Mouse (Mus musculus) stomach, embryonic 16.5 days (tissue): Measurements from ENCODE around the gene Ndufs5. TPM values are rescaled to one million over a fixed set of nuclear protein-coding genes. Genes with fewer than 3 reads are reported as not detected.

ENCODE experiments used
- ATAC-seq: fragments of 200-750 bp; cut with Nextera tagmentation; 2 replicates; pipeline ENCODE4 v1.8.0; 2017; ENCODE audit warnings: moderate number of reproducible peaks, moderate TSS enrichment; ENCODE audit not compliant: insufficient read depth, low FRiP score
- H3K27ac ChIP-seq: fragments of 300-500 bp; sonication (generic); 2 replicates; pipeline ENCODE4 v1.5.1; 2014; ENCODE audit warnings: low read length
- H3K27me3 ChIP-seq: fragments of 300-500 bp; sonication (generic); 2 replicates; pipeline ENCODE4 v1.6.1; 2014; ENCODE audit warnings: low read length, control low read depth, mixed read lengths; ENCODE audit not compliant: control insufficient read depth, insufficient read depth
- H3K36me3 ChIP-seq: fragments of 300-500 bp; sonication (generic); 2 replicates; pipeline ENCODE4 v1.6.1; 2014; ENCODE audit warnings: low read length; ENCODE audit not compliant: control insufficient read depth, insufficient read depth
- H3K4me1 ChIP-seq: fragments of 300-500 bp; sonication (generic); 2 replicates; pipeline ENCODE4 v1.6.1; 2014; ENCODE audit warnings: low read length, control low read depth, mixed read lengths; ENCODE audit not compliant: control insufficient read depth, insufficient read depth
- H3K4me2 ChIP-seq: fragments of 300-500 bp; sonication (generic); 2 replicates; pipeline ENCODE4 v1.6.1; 2014; ENCODE audit warnings: low read depth, low read length, mixed read lengths
- H3K4me3 ChIP-seq: fragments of 300-500 bp; sonication (generic); replicated peaks from 2 replicates; pipeline ENCODE4 v1.5.1; 2014; ENCODE audit warnings: mild to moderate bottlenecking, low read length
- H3K9ac ChIP-seq: fragments of 300-500 bp; sonication (generic); 2 replicates; pipeline ENCODE4 v1.6.1; 2014; ENCODE audit warnings: low read length
- H3K9me3 ChIP-seq: fragments of 300-500 bp; sonication (generic); replicated peaks from 2 replicates; pipeline ENCODE4 v1.6.1; 2016; ENCODE audit warnings: low read length, control low read depth; ENCODE audit not compliant: control insufficient read depth
- WGBS: fragments of 180-500 bp; shearing (Covaris S2); extraction: QIAGEN DNeasy Blood & Tissue Kit; methylation state at CpG from one replicate; pipeline ENCODE4 v1.1.7; 2014; 5-methylcytosine and 5-hydroxymethylcytosine counted together
- polyA plus RNA-seq: library from polyadenylated mRNA; unstranded; fragments of >200 nt; fragmentation: Nextera tagmentation; extraction: Ambion mirVana; gene quantifications from 2 replicates; pipeline ENCODE4 v1.2.1, GENCODE M21; 2015

Gene Ndufs5
- polyA plus RNA-seq, 1 experiment from 2014 or later: 291 TPM

- no peaks in the 10 kb centered on the region for H3K9me3 ChIP-seq
- no peak within 1 kb of the TSS for H3K9ac ChIP-seq
- H3K36me3 ChIP-seq: no peaks in the 10 kb centered on the region
- 80% methylated on average over 3 of the region's 3 CpGs for WGBS
- H3K4me1 ChIP-seq: peaks cover 14% of the 10 kb centered on the region
- peaks cover 12% of the 10 kb centered on the region; the same call in 1 of the 2 replicates for H3K27me3 ChIP-seq
- no peak within 1 kb of the TSS for H3K4me2 ChIP-seq
- H3K4me3 ChIP-seq: no peak within 1 kb of the TSS
- no peak for ATAC-seq
- no peak within 1 kb of the TSS for H3K27ac ChIP-seq
Measured at GRCm38 (mm10) chr4:123684260-123684659, 33.7 kb downstream of the Ndufs5 start, which contains the start of gene Macf1. Macf1 (minus strand) TSS chr4:123684360.

DNA sequence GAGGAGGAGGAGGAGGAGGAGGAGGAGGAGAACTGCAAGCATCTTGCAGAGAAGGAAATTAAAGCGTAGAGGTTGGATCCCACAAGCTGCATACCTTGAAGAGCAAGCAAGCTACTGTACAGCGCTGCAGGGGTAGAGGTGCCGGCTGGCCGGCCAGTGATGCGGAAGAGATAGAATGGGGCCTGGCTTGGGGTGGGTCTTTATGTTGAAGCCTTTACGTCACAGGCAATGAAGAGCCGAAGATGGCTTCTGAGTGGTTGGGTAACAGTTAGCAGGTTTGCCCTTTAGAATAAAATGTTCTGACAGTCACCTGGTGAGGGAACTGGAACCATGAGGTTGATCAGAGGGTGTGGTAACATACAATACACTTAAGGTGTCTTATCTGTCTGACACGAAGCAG is 35.7 kb downstream of the Ndufs5 start:
- Histone ChIP-seq H3K4me2 (no peak overlapping the region), H3K27ac (no peak overlapping the region), H3K4me1 (peaks cover 17% of the 10 kb centered on the region), H3K9ac (no peak overlapping the region), H3K9me3 (no peaks in the 10 kb centered on the region), H3K36me3 (no peaks in the 10 kb centered on the region), H3K27me3 (peaks cover 12% of the 10 kb centered on the region; the same call in 1 of the 2 replicates), H3K4me3 (no peak overlapping the region)
- ATAC-seq: no peak
- 85% methylated on average over 8 of the region's 8 CpGs for WGBS

DNA sequence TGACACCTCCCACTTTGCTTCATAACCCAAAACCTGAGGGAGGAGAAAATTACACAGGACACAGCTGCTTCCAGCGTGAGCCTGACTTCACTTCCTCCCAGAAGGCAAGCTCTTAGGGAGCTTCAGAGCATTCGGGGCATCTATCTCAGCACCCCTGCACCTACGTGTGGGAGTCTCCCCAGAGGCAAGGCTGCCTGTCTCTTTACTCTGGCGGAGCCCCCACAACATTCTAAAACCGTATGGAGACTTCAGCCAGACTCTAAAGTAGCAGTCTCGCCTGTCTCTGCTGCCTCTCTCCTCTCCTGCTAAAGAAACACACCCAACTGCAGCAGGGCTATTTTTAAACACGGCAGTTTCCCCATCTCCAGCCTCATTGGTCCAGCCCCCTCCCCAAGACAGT is 37.0 kb downstream of the Ndufs5 start:
- H3K9me3 ChIP-seq: no peaks in the 10 kb centered on the region
- WGBS: 37% methylated on average over 7 of the region's 7 CpGs
- H3K27ac ChIP-seq: no peak overlapping the region
- 0 out of 2 replicates have a peak, but pooled peaks cover 5% of the 10 kb centered on the region for H3K27me3 ChIP-seq
- H3K4me3 ChIP-seq: no peak overlapping the region
- no peaks in the 10 kb centered on the region for H3K36me3 ChIP-seq
- ATAC-seq: no peak
- peaks cover 16% of the 10 kb centered on the region; the same call in 1 of the 2 replicates for H3K4me1 ChIP-seq
- no peak overlapping the region for H3K4me2 ChIP-seq
- H3K9ac ChIP-seq: peak overlapping the region; percentile 42; the same call in 1 of the 2 replicates

DNA sequence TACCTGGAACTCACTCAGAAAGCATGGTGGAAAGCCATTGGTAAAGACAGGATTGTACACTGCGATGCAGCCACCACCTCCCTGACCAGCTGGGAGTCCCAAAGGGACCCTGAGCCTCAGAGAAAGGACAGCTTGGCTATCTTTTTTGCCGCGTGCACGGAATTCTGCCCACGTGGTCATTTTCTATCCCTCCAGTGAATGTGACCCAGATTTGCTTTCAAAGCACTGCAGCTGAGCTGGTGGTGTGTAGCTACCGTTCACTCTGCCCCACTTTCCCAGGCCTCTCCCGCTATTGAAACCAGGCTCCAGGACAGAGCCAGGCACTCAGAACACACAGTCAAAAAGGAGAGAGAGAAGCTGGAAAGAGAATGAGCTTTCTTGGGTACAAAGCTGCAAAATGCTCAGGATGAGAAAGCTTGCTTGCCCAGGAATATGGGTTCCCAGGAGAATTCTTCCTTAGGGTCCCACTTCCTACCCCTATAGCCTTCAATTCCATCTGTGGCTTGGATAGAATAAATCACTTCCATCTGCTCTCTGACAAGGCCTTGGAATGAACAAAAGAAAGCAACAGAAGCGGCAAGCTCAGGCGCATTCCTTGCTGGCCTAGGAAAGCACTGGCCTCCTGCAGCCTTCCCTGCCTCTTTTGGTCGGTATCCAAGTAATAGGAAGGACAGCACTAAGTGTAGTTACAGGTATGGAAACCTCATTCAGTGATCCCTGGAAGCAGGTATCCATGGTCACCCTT is 40.8 kb downstream of the Ndufs5 start:
- H3K9me3 ChIP-seq: no peaks in the 10 kb centered on the region
- 52% methylated on average over 10 of the region's 10 CpGs for WGBS
- H3K27me3 ChIP-seq: no peaks in the 10 kb centered on the region
- peaks cover 16% of the 10 kb centered on the region; the same call in 1 of the 2 replicates for H3K4me1 ChIP-seq
- H3K4me2 ChIP-seq: no peak overlapping the region
- no peak overlapping the region for H3K4me3 ChIP-seq
- ATAC-seq: no peak
- no peak overlapping the region for H3K9ac ChIP-seq
- no peak overlapping the region; the same call in 1 of the 2 replicates for H3K27ac ChIP-seq
- no peaks in the 10 kb centered on the region for H3K36me3 ChIP-seq

DNA sequence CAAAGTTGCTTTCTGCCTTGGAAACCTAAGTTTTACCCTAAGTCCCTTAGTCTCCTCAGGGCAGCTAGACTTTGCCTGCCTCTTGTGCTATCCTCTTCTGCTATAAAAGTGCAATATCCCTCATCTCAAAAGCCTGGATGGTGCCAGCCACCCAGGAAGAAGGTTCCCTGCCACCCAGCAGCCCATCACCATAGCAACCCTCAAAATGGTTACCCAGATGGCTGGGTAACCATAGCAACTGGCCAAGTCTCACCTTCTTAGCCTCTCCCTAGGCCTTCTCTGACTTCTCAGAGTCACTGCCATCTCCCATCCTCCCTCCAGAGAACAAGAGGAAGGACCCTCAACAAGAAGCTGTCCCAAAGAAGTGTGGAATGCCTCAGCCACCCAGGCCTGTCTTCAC is 47.4 kb downstream of the Ndufs5 start:
- Histone ChIP-seq H3K27ac (no peak overlapping the region), H3K9me3 (no peaks in the 10 kb centered on the region), H3K4me1 (peaks cover 14% of the 10 kb centered on the region), H3K4me2 (no peak overlapping the region), H3K9ac (no peak overlapping the region), H3K4me3 (no peak overlapping the region), H3K27me3 (no peaks in the 10 kb centered on the region), H3K36me3 (no peaks in the 10 kb centered on the region)
- no peak for ATAC-seq

DNA sequence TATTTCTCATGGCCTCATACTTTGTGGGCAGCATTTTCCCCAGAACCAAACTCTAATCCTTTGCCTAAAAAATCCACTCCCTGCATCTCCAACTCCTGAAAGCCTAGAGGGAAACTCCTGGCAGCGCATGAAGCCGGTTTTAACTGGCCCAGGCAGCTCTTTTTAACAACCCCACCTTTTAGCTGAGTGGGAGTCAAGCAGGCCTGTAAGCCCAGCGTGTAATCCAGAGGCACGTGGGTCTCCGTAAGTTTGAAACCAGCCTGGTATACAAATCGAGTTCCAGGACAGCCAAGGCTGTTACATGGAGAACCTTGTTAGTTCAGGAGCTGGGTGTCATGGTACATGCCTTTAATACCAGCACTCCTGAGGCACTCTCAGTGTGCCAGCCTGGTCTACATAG is 48.3 kb downstream of the Ndufs5 start:
- Histone ChIP-seq H3K36me3 (no peaks in the 10 kb centered on the region), H3K9ac (no peak overlapping the region), H3K9me3 (no peaks in the 10 kb centered on the region), H3K27ac (no peak overlapping the region), H3K27me3 (no peaks in the 10 kb centered on the region), H3K4me3 (no peak overlapping the region), H3K4me1 (peaks cover 19% of the 10 kb centered on the region), H3K4me2 (no peak overlapping the region)
- WGBS: 75% methylated on average over 6 of the region's 6 CpGs
- ATAC-seq: no peak

- Histone ChIP-seq H3K9me3 (no peaks in the 10 kb centered on the region), H3K4me3 (no peak overlapping the region), H3K9ac (peak overlapping the region; percentile 11; the same call in 1 of the 2 replicates), H3K36me3 (no peaks in the 10 kb centered on the region), H3K4me2 (no peak overlapping the region), H3K27me3 (no peaks in the 10 kb centered on the region), H3K27ac (peak overlapping the region; percentile 24; the same call in 1 of the 2 replicates), H3K4me1 (peaks cover 28% of the 10 kb centered on the region)
- ATAC-seq: no peak
- whole genome bisulfite sequencing: 52% methylated on average over 1 of the region's 1 CpGs
Measured at GRCm38 (mm10) chr4:123667260-123667867, 50.6 kb downstream of the Ndufs5 start.

DNA sequence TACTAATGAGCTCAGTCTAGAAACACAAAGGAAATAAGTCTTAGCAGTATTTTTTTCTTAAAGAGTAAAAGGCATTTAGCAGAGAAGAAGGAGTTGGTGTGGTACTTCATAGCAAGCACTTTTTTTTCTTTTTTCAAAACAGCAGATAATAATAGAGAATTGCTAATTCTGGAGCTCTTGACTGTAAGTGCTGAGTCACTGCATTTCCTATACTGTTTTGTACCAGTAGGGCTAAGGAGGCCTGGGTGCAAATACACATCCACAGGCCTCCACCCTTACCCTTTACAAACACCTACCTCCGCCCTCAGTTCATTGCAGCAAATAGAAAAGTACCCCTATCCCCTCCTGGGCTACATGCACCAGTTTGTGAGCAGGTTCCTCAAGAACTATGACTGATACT is 51.5 kb downstream of the Ndufs5 start:
- Histone ChIP-seq H3K4me1 (peaks cover 33% of the 10 kb centered on the region), H3K36me3 (no peaks in the 10 kb centered on the region), H3K27ac (no peak overlapping the region; the same call in 1 of the 2 replicates), H3K27me3 (no peaks in the 10 kb centered on the region), H3K9me3 (no peaks in the 10 kb centered on the region), H3K4me2 (no peak overlapping the region), H3K4me3 (no peak overlapping the region), H3K9ac (no peak overlapping the region)
- no peak for ATAC-seq
- WGBS: 72% methylated on average over 1 of the region's 1 CpGs

GRCm38 (mm10) chr4:123665681-123666278 is 52.2 kb downstream of the Ndufs5 start:
- no peak for ATAC-seq
- peaks cover 33% of the 10 kb centered on the region for H3K4me1 ChIP-seq
- 38% methylated on average over 11 of the region's 11 CpGs for WGBS
- H3K9me3 ChIP-seq: no peaks in the 10 kb centered on the region
- peak overlapping the region; percentile 99 for H3K9ac ChIP-seq
- H3K4me3 ChIP-seq: peak overlapping the region; percentile 93
- H3K36me3 ChIP-seq: no peaks in the 10 kb centered on the region
- H3K4me2 ChIP-seq: peak overlapping the region; percentile 91
- H3K27me3 ChIP-seq: no peaks in the 10 kb centered on the region
- peak overlapping the region; percentile 99 for H3K27ac ChIP-seq
